ENCODE assay signal across 8 mouse cellular contexts in the genomic region with DNA sequence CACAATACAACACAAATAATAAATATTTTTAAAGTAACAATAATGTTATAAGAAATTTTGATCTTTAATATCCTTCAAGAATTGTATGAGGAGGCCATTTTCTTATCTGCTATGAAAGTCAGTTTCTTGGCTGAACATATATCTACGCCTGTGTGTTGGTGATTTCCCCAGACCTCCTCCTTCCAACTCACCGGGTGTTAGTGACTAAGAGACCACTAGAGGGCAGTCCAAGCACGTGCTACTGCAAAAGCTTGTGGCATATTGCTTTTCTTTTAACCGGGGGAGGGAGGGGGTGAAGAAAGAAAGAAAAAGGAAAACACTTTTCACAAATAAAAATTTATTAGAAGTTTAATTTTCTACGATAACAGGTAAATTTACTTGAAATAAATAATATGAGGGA.
DNase-seq lines count a peak whose midpoint lies in the region; ATAC-seq and TF ChIP-seq lines count a peak whose summit lies in the region.
"Had no signal": no experiment of that assay in that cellular context is flagged by ENCODE, and none has a peak within 500 bp of the region (broad histone marks: within the 10 kb centered on the region; RNA-seq: fewer than 3 reads in every experiment).

No protein-coding gene starts in this region.

- no peak overlapping the region for H3K4me2 ChIP-seq in lung, embryonic 14.5 days
- H3K4me2 ChIP-seq: limb, embryonic 15.5 days had no signal

- no peaks in the 10 kb centered on the region for H3K4me1 ChIP-seq in ES-E14 (ENCODE audit: control insufficient read depth in 2 of 2, insufficient read depth in 2 of 2, low read length in 2 of 2, poor library complexity in 1 of 2)
- no peaks in the 10 kb centered on the region for H3K4me1 ChIP-seq in lung, embryonic 14.5 days (ENCODE audit: insufficient read depth)
- H3K4me1 ChIP-seq: limb, embryonic 15.5 days had no signal

- ATAC-seq in granulocyte monocyte progenitor cell, adult 5-6 weeks (replicated peaks; ENCODE audit: poor library complexity, severe bottlenecking): peak; percentile 93
- peak; percentile 66; the same call in 1 of the 2 replicates for ATAC-seq in lung, embryonic 14.5 days (ENCODE audit: insufficient read depth)

- no peaks in the 10 kb centered on the region for H3K27me3 ChIP-seq in lung, embryonic 14.5 days (ENCODE audit: insufficient read depth, low read length)
- H3K27me3 ChIP-seq: limb, embryonic 15.5 days had no signal

- H3K27ac ChIP-seq in ES-E14 (ENCODE audit: insufficient read depth, low read depth, low read length, poor library complexity, severe bottlenecking): no peak overlapping the region
- no peak overlapping the region for H3K27ac ChIP-seq in lung, embryonic 14.5 days (ENCODE audit: low read depth)
- H3K27ac ChIP-seq: limb, embryonic 15.5 days had no signal

- no peak overlapping the region for H3K4me3 ChIP-seq in ES-E14 (ENCODE audit: insufficient read depth in 1 of 2, low read depth in 1 of 2, low read length in 2 of 2, poor library complexity in 1 of 2, severe bottlenecking in 1 of 2)
- no peak overlapping the region for H3K4me3 ChIP-seq in lung, embryonic 14.5 days (ENCODE audit: low read depth, low read length)
- H3K4me3 ChIP-seq: limb, embryonic 15.5 days had no signal

- H3K9me3 ChIP-seq in ES-E14 (ENCODE audit: control insufficient read depth, insufficient read depth, low read depth, low read length): no peaks in the 10 kb centered on the region
- H3K9me3 ChIP-seq in lung, embryonic 14.5 days (ENCODE audit: low read depth, low read length): no peaks in the 10 kb centered on the region
- H3K9me3 ChIP-seq: limb, embryonic 15.5 days had no signal

- 10% methylated on average over 5 of the region's 5 CpGs for WGBS in lung, embryonic 14.5 days

- H3K36me3 ChIP-seq in ES-E14 (ENCODE audit: control insufficient read depth, insufficient read depth, low read length, poor library complexity, severe bottlenecking): no peaks in the 10 kb centered on the region
- H3K36me3 ChIP-seq in lung, embryonic 14.5 days (ENCODE audit: insufficient read depth): no peaks in the 10 kb centered on the region
- H3K36me3 ChIP-seq: limb, embryonic 15.5 days had no signal

- DNase-seq in ES-E14 (ENCODE audit: low read depth, low spot score): peak; percentile 42
- peak; percentile 33 to 83 for DNase-seq in adrenal gland, adult (ENCODE audit: inconsistent age in 2 of 2, low spot score in 1 of 2)
- DNase-seq in embryo, embryonic 10.5 days (ENCODE audit: low spot score): peak; percentile 87
- DNase-seq in kidney, postnatal 4 days: peak; percentile 66 to 73
- DNase-seq in lung, embryonic 14.5 days: peak; percentile 91
- peak; percentile 40 for DNase-seq in right cerebral cortex, postnatal 25 days

- H3K9ac ChIP-seq in ES-E14 (ENCODE audit: insufficient read depth, low read depth, low read length, poor library complexity, severe bottlenecking): no peak overlapping the region
- H3K9ac ChIP-seq in lung, embryonic 14.5 days: no peak overlapping the region
- H3K9ac ChIP-seq: limb, embryonic 15.5 days had no signal

- in situ Hi-C loops in ES-E14 (cut with MboI; ENCODE audit: low sequenced_read_pairs in 2 of 2, unreplicated experiment in 2 of 2): no loop called here

- peak; percentile 85 for TF ChIP-seq CTCF in lung, embryonic 14.5 days (IDR thresholded peaks at IDR 0.05; ENCODE audit: low read depth)

TF ChIP-seq in ES-E14, 5 proteins besides CTCF, POLR2A, EP300 and RAD21:
- TF ChIP-seq ZC3H11A (IDR thresholded peaks at IDR 0.05; ENCODE audit: borderline replicate concordance, low read depth, low read length) (peak; percentile 57), CHD2 (IDR thresholded peaks at IDR 0.05; ENCODE audit: low read depth, low read length) (no peak)
TF ChIP-seq in ES-E14: peak in this region for 1.

Comparison
In these comparisons a context has a peak if more than half of its experiments do, and no peak if none do; other contexts are left out.
1. DNase-seq: peak in every context shown above with its lines; median percentile 91 in lung, embryonic 14.5 days; 87 in embryo, embryonic 10.5 days; 70 in kidney, postnatal 4 days; 58 in adrenal gland, adult; 42 in ES-E14; 40 in right cerebral cortex, postnatal 25 days.